Mouse (Mus musculus) thymus, adult 2 months (tissue): ENCODE results near the gene Khdc4.

Experiments used
- CTCF ChIP-seq: fragments of 200-500 bp; IDR thresholded peaks from 2 replicates; pipeline ENCODE4 v1.5.1; 2012; ENCODE audit warnings: mild to moderate bottlenecking, control low read depth, low read length, moderate library complexity, borderline replicate concordance; ENCODE audit not compliant: control insufficient read depth, poor library complexity, insufficient read depth; ENCODE audit errors: extremely low read depth
- POLR2A ChIP-seq: fragments of 200-500 bp; IDR thresholded peaks from 2 replicates; pipeline ENCODE4 v1.6.1; 2012; ENCODE audit warnings: mild to moderate bottlenecking, low read length, control low read depth, moderate library complexity; ENCODE audit not compliant: control insufficient read depth, poor library complexity, insufficient read depth; ENCODE audit errors: extremely low read depth

GRCm38 (mm10) chr3:88655619-88656018, 30.0 kb upstream of the Khdc4 start:
- TF ChIP-seq POLR2A (no peak), CTCF (no peak)
